Mouse (Mus musculus): Measurements from ENCODE around the gene Tc2n. TPM values are rescaled to one million over a fixed set of nuclear protein-coding genes. Genes with fewer than 3 reads are reported as not detected.
"Not testable (repeated sequence)": the region's sequence is repeated elsewhere in the genome, so short reads cannot be mapped to it uniquely, and the experiment has no call there.

Gene Tc2n
- polyA plus RNA-seq, 1 experiment, result 0.26 TPM

- Histone ChIP-seq H3K27ac (ENCODE audit: insufficient read depth, low read length) (no peak overlapping the region), H3K4me1 (ENCODE audit: control insufficient read depth, insufficient read depth, low read length) (no peaks in the 10 kb centered on the region; the same call in 1 of the 2 replicates), H3K4me3 (ENCODE audit: insufficient read depth, low read length) (no peak overlapping the region)
- TF ChIP-seq CTCF (IDR thresholded peaks at IDR 0.05; ENCODE audit: borderline replicate concordance, insufficient read depth, low read length) (no peak), POLR2A (IDR thresholded peaks at IDR 0.05; ENCODE audit: low read depth, low read length) (no peak)
Observed at GRCm38 (mm10) chr12:101740486-101740885, 22.2 kb upstream of the Tc2n start.

- Histone ChIP-seq H3K4me1 (ENCODE audit: control insufficient read depth, insufficient read depth, low read length) (no peaks in the 10 kb centered on the region; the same call in 1 of the 2 replicates), H3K4me3 (ENCODE audit: insufficient read depth, low read length) (no peak overlapping the region), H3K27ac (ENCODE audit: insufficient read depth, low read length) (no peak overlapping the region)
- TF ChIP-seq POLR2A (IDR thresholded peaks at IDR 0.05; ENCODE audit: low read depth, low read length) (no peak), CTCF (IDR thresholded peaks at IDR 0.05; ENCODE audit: borderline replicate concordance, insufficient read depth, low read length) (no peak)
Observed at GRCm38 (mm10) chr12:101740045-101740444, 21.7 kb upstream of the Tc2n start.

- no peak overlapping the region for H3K27ac ChIP-seq (ENCODE audit: insufficient read depth, low read length)
- H3K4me3 ChIP-seq (ENCODE audit: insufficient read depth, low read length), result peak overlapping the region; percentile 75
- no peak for TF ChIP-seq POLR2A (IDR thresholded peaks at IDR 0.05; ENCODE audit: low read depth, low read length)
- no peak for TF ChIP-seq CTCF (IDR thresholded peaks at IDR 0.05; ENCODE audit: borderline replicate concordance, insufficient read depth, low read length)
- H3K4me1 ChIP-seq (ENCODE audit: control insufficient read depth, insufficient read depth, low read length), result no peaks in the 10 kb centered on the region
Observed at GRCm38 (mm10) chr12:101718755-101719150, 430 bp upstream of the Tc2n start.

- no peak overlapping the region for H3K4me3 ChIP-seq (ENCODE audit: insufficient read depth, low read length)
- no peak overlapping the region for H3K27ac ChIP-seq (ENCODE audit: insufficient read depth, low read length)
- H3K4me1 ChIP-seq (ENCODE audit: control insufficient read depth, insufficient read depth, low read length), result no peaks in the 10 kb centered on the region
- no peak for TF ChIP-seq POLR2A (IDR thresholded peaks at IDR 0.05; ENCODE audit: low read depth, low read length)
- no peak for TF ChIP-seq CTCF (IDR thresholded peaks at IDR 0.05; ENCODE audit: borderline replicate concordance, insufficient read depth, low read length)
Observed at GRCm38 (mm10) chr12:101699176-101699575, 19.1 kb downstream of the Tc2n start.

GRCm38 (mm10) chr12:101696521-101696920 lies 21.8 kb downstream of the Tc2n start:
- H3K4me1 ChIP-seq (ENCODE audit: control insufficient read depth, insufficient read depth, low read length), result no peaks in the 10 kb centered on the region
- TF ChIP-seq POLR2A (IDR thresholded peaks at IDR 0.05; ENCODE audit: low read depth, low read length) (no peak), CTCF (IDR thresholded peaks at IDR 0.05; ENCODE audit: borderline replicate concordance, insufficient read depth, low read length) (no peak)
- no peak overlapping the region for H3K4me3 ChIP-seq (ENCODE audit: insufficient read depth, low read length)
- H3K27ac ChIP-seq (ENCODE audit: insufficient read depth, low read length), result no peak overlapping the region

GRCm38 (mm10) chr12:101680538-101680937 lies 37.8 kb downstream of the Tc2n start:
- Histone ChIP-seq H3K27ac (ENCODE audit: insufficient read depth, low read length) (no peak overlapping the region), H3K4me3 (ENCODE audit: insufficient read depth, low read length) (no peak overlapping the region), H3K4me1 (ENCODE audit: control insufficient read depth, insufficient read depth, low read length) (no peaks in the 10 kb centered on the region)
- TF ChIP-seq CTCF (IDR thresholded peaks at IDR 0.05; ENCODE audit: borderline replicate concordance, insufficient read depth, low read length) (no peak), POLR2A (IDR thresholded peaks at IDR 0.05; ENCODE audit: low read depth, low read length) (no peak)

- H3K27ac ChIP-seq (ENCODE audit: insufficient read depth, low read length), result no peak overlapping the region
- no peak for TF ChIP-seq POLR2A (IDR thresholded peaks at IDR 0.05; ENCODE audit: low read depth, low read length)
- no peak for TF ChIP-seq CTCF (IDR thresholded peaks at IDR 0.05; ENCODE audit: borderline replicate concordance, insufficient read depth, low read length)
- no peaks in the 10 kb centered on the region for H3K4me1 ChIP-seq (ENCODE audit: control insufficient read depth, insufficient read depth, low read length)
- no peak overlapping the region for H3K4me3 ChIP-seq (ENCODE audit: insufficient read depth, low read length)
Observed at GRCm38 (mm10) chr12:101667502-101667901, 50.8 kb downstream of the Tc2n start.

- TF ChIP-seq POLR2A (IDR thresholded peaks at IDR 0.05; ENCODE audit: low read depth, low read length) (no peak), CTCF (IDR thresholded peaks at IDR 0.05; ENCODE audit: borderline replicate concordance, insufficient read depth, low read length) (no peak)
- H3K27ac ChIP-seq (ENCODE audit: insufficient read depth, low read length), result no peak overlapping the region
- H3K4me1 ChIP-seq (ENCODE audit: control insufficient read depth, insufficient read depth, low read length), result no peaks in the 10 kb centered on the region
- H3K4me3 ChIP-seq (ENCODE audit: insufficient read depth, low read length), result no peak overlapping the region
Observed at GRCm38 (mm10) chr12:101633137-101633536, 85.2 kb downstream of the Tc2n start.

GRCm38 (mm10) chr12:101606622-101607021 lies 111.7 kb downstream of the Tc2n start:
- not testable (repeated sequence) for H3K4me1 ChIP-seq (ENCODE audit: control insufficient read depth, insufficient read depth, low read length); H3K27ac ChIP-seq (ENCODE audit: insufficient read depth, low read length); H3K4me3 ChIP-seq (ENCODE audit: insufficient read depth, low read length)

Other genes with a start within 250 kb of the Tc2n start
- gene Fbln5, start 100.5 kb upstream of the Tc2n start, polyA plus RNA-seq (2011; ENCODE audit: insufficient read length, low read depth, missing spikeins), result 622 and 637 TPM in 2 replicates
- gene Trip11, start 194.7 kb upstream of the Tc2n start, polyA plus RNA-seq (2011; ENCODE audit: insufficient read length, low read depth, missing spikeins), result 35.3 and 35.6 TPM in 2 replicates
- 13.1 and 15.9 TPM in 2 replicates for gene Atxn3, start 239.7 kb upstream of the Tc2n start, polyA plus RNA-seq (2011; ENCODE audit: insufficient read length, low read depth, missing spikeins)